In the genomic region with DNA sequence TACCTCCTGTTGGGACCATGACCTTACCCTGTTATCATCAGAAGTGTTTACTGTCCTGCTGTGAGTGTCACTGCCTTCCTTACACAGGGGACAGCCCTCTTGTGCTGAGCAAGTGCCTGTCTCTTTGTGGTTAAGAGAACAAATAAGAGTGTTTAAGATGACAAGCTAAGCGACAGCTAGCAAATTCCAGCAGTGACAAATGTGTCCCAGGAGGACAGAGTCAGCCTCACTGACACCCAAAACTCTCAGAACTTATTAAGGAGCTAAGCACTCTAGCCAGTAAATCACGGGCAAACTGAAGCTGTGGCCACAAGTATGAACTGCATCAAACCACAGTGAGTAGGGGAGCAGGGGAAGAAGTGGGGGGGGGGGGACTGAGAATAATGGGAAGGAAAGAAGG, we compare ENCODE assay signal across 18 mouse cellular contexts. TPM values are rescaled to one million over a fixed set of nuclear protein-coding genes. Genes with fewer than 3 reads are reported as not detected.
A peak's percentile ranks its signal among the peaks of the same experiment; 100 is the strongest.
DNase-seq lines count a peak whose midpoint lies in the region; ATAC-seq and TF ChIP-seq lines count a peak whose summit lies in the region.
"Had no signal": no experiment of that assay in that cellular context is flagged by ENCODE, and none has a peak within 500 bp of the region (broad histone marks: within the 10 kb centered on the region; RNA-seq: fewer than 3 reads in every experiment).

No protein-coding gene starts in this region.

- no peak overlapping the region for H3K27ac ChIP-seq in forebrain, postnatal 0 days (ENCODE audit: low read depth, low read length)
- H3K27ac ChIP-seq in forebrain, embryonic 11.5 days (ENCODE audit: low read depth, low read length) = no peak overlapping the region
- peak overlapping the region; percentile 57; the same call in 1 of the 2 replicates for H3K27ac ChIP-seq in intestine, embryonic 16.5 days (ENCODE audit: low read length)
- 0 out of 2 replicates have a peak overlapping the region, but pooled peaks have one; percentile 13 for H3K27ac ChIP-seq in limb, embryonic 14.5 days (replicated peaks; ENCODE audit: low read depth, low read length)

- WGBS in forebrain, postnatal 0 days = 38% methylated on average over 2 of the region's 2 CpGs
- 54% methylated on average over 2 of the region's 2 CpGs for whole genome bisulfite sequencing in forebrain, embryonic 11.5 days
- 34% methylated on average over 2 of the region's 2 CpGs for WGBS in intestine, embryonic 16.5 days
- 16% methylated on average over 2 of the region's 2 CpGs for WGBS in limb, embryonic 14.5 days

- no peaks in the 10 kb centered on the region for H3K36me3 ChIP-seq in forebrain, postnatal 0 days (ENCODE audit: insufficient read depth)
- no peaks in the 10 kb centered on the region for H3K36me3 ChIP-seq in forebrain, embryonic 11.5 days (ENCODE audit: control insufficient read depth, insufficient read depth, low read length)
- H3K36me3 ChIP-seq in intestine, embryonic 16.5 days (ENCODE audit: control insufficient read depth, insufficient read depth, low read length) = no peaks in the 10 kb centered on the region
- H3K36me3 ChIP-seq in limb, embryonic 14.5 days (ENCODE audit: control insufficient read depth, insufficient read depth, low read length) = no peaks in the 10 kb centered on the region
- H3K36me3 ChIP-seq: G1E had no signal

- no peak overlapping the region for H3K9ac ChIP-seq in forebrain, postnatal 0 days
- no peak overlapping the region for H3K9ac ChIP-seq in forebrain, embryonic 11.5 days (ENCODE audit: low read length)
- no peak overlapping the region for H3K9ac ChIP-seq in intestine, embryonic 16.5 days (ENCODE audit: low read depth, low read length)
- H3K9ac ChIP-seq in limb, embryonic 14.5 days (ENCODE audit: low read depth, low read length, severe bottlenecking) = no peak overlapping the region

- no peak overlapping the region for H3K4me3 ChIP-seq in forebrain, postnatal 0 days (ENCODE audit: low read depth, low read length)
- H3K4me3 ChIP-seq in forebrain, embryonic 11.5 days (ENCODE audit: low read depth, low read length) = no peak overlapping the region
- H3K4me3 ChIP-seq in intestine, embryonic 16.5 days (ENCODE audit: low read length) = no peak overlapping the region
- no peak overlapping the region for H3K4me3 ChIP-seq in limb, embryonic 14.5 days (replicated peaks; ENCODE audit: low read length)

- no peak overlapping the region for H3K4me2 ChIP-seq in forebrain, postnatal 0 days (ENCODE audit: low read depth)
- H3K4me2 ChIP-seq in forebrain, embryonic 11.5 days (ENCODE audit: low read depth, low read length, severe bottlenecking) = no peak overlapping the region
- no peak overlapping the region for H3K4me2 ChIP-seq in intestine, embryonic 16.5 days (ENCODE audit: low read depth, low read length)
- no peak overlapping the region for H3K4me2 ChIP-seq in limb, embryonic 14.5 days (replicated peaks; ENCODE audit: low read depth, low read length, severe bottlenecking)

- ATAC-seq in forebrain, postnatal 0 days = peak; percentile 5; the same call in 1 of the 2 replicates
- no peak for ATAC-seq in forebrain, embryonic 11.5 days (replicated peaks; ENCODE audit: low FRiP score)
- ATAC-seq in intestine, embryonic 16.5 days = no peak
- ATAC-seq in limb, embryonic 14.5 days (ENCODE audit: low FRiP score, low read depth) = no peak

- H3K27me3 ChIP-seq in forebrain, postnatal 0 days (ENCODE audit: insufficient read depth, low read length) = no peaks in the 10 kb centered on the region
- H3K27me3 ChIP-seq in forebrain, embryonic 11.5 days (ENCODE audit: control insufficient read depth, insufficient read depth, low read length) = no peaks in the 10 kb centered on the region
- H3K27me3 ChIP-seq in intestine, embryonic 16.5 days (replicated peaks; ENCODE audit: control insufficient read depth, insufficient read depth, low read length) = no peaks in the 10 kb centered on the region
- H3K27me3 ChIP-seq in limb, embryonic 14.5 days (ENCODE audit: control insufficient read depth, insufficient read depth, low read length) = no peaks in the 10 kb centered on the region

- TF ChIP-seq POLR2A in limb, embryonic 14.5 days (IDR thresholded peaks at IDR 0.05; ENCODE audit: borderline replicate concordance, extremely low read depth, insufficient read depth, insufficient read length) = no peak

- no peak for DNase-seq in forebrain, postnatal 0 days
- no peak for DNase-seq in forebrain, embryonic 11.5 days (ENCODE audit: low spot score)
- DNase-seq in kidney, adult 9 months = peak; percentile 28
- DNase-seq in kidney, adult 11 months = no peak
- no peak for DNase-seq in limb, embryonic 14.5 days (ENCODE audit: low spot score)
- no peak for DNase-seq in c-Kit-positive CD71-positive TER-119-positive erythroid progenitor cells, embryonic 14.5 days (ENCODE audit: low spot score)
- DNase-seq in ovary, postnatal 10 days (ENCODE audit: low spot score) = no peak
- DNase-seq: cerebellum, postnatal 14 days; lung, adult 18-20 months; right cerebral cortex, postnatal 25 days had no signal

- H3K4me1 ChIP-seq in forebrain, postnatal 0 days (ENCODE audit: insufficient read depth) = no peaks in the 10 kb centered on the region
- no peaks in the 10 kb centered on the region for H3K4me1 ChIP-seq in forebrain, embryonic 11.5 days (replicated peaks; ENCODE audit: control insufficient read depth, insufficient read depth, low read length)
- H3K4me1 ChIP-seq in intestine, embryonic 16.5 days (ENCODE audit: control insufficient read depth, insufficient read depth, low read length) = peaks cover 7% of the 10 kb centered on the region
- peaks cover 10% of the 10 kb centered on the region; the same call in 1 of the 2 replicates for H3K4me1 ChIP-seq in limb, embryonic 14.5 days (ENCODE audit: control insufficient read depth, insufficient read depth, low read length)

- TF ChIP-seq CTCF in forebrain, postnatal 0 days (IDR thresholded peaks at IDR 0.05; ENCODE audit: low read depth) = no peak

- H3K9me3 ChIP-seq in forebrain, postnatal 0 days (ENCODE audit: low read length) = no peaks in the 10 kb centered on the region
- no peaks in the 10 kb centered on the region for H3K9me3 ChIP-seq in forebrain, embryonic 11.5 days (ENCODE audit: control insufficient read depth, low read length)
- H3K9me3 ChIP-seq in intestine, embryonic 16.5 days (ENCODE audit: control insufficient read depth, low read length) = no peaks in the 10 kb centered on the region
- H3K9me3 ChIP-seq in limb, embryonic 14.5 days (ENCODE audit: control insufficient read depth, low read length) = no peaks in the 10 kb centered on the region
- H3K9me3 ChIP-seq: G1E had no signal

RNA-seq across cellular contexts. Expression of gene Krtap5-4, which starts 17.6 kb away (rescaled TPM):
- total RNA-seq in forebrain, postnatal 0 days (2014; rRNA removed) = not detected in 2 replicates
- not detected in 2 replicates for polyA plus RNA-seq in forebrain, postnatal 0 days (2015; fragmentation: Nextera tagmentation; extraction: Ambion mirVana)
- not detected in 2 replicates for polyA plus RNA-seq in forebrain, embryonic 11.5 days (2014; fragmentation: Nextera tagmentation; extraction: Ambion mirVana)
- polyA plus RNA-seq in intestine, embryonic 16.5 days (2015; fragmentation: Nextera tagmentation; extraction: Ambion mirVana) = not detected in 2 replicates
- polyA plus RNA-seq in limb, embryonic 14.5 days (2012; rRNA removed) = not detected in 2 replicates
- polyA plus RNA-seq in limb, embryonic 14.5 days (2014; fragmentation: Nextera tagmentation; extraction: Ambion mirVana) = not detected in 2 replicates
- total RNA-seq: G1E; gastrocnemius, adult 8-10 months; left cerebral cortex, postnatal 14 days; megakaryocyte progenitor cell, adult 5-6 weeks had no signal
- polyA plus RNA-seq: brain, embryonic 14.5 days; G1E; neural tube, embryonic 14.5 days; testis, adult 2 months had no signal

RNA-seq across cellular contexts. Expression of gene Krtap5-1, which starts 24.0 kb away (rescaled TPM):
- not detected in 2 replicates for total RNA-seq in forebrain, postnatal 0 days (2014; rRNA removed)
- not detected in 2 replicates for polyA plus RNA-seq in forebrain, postnatal 0 days (2015; fragmentation: Nextera tagmentation; extraction: Ambion mirVana)
- not detected in 2 replicates for polyA plus RNA-seq in forebrain, embryonic 11.5 days (2014; fragmentation: Nextera tagmentation; extraction: Ambion mirVana)
- polyA plus RNA-seq in intestine, embryonic 16.5 days (2015; fragmentation: Nextera tagmentation; extraction: Ambion mirVana) = not detected in 2 replicates
- polyA plus RNA-seq in limb, embryonic 14.5 days (2012; rRNA removed) = not detected in 2 replicates
- polyA plus RNA-seq in limb, embryonic 14.5 days (2014; fragmentation: Nextera tagmentation; extraction: Ambion mirVana) = not detected in 2 replicates
- total RNA-seq: G1E; gastrocnemius, adult 8-10 months; left cerebral cortex, postnatal 14 days; megakaryocyte progenitor cell, adult 5-6 weeks had no signal
- polyA plus RNA-seq: brain, embryonic 14.5 days; G1E; neural tube, embryonic 14.5 days; testis, adult 2 months had no signal

RNA-seq across cellular contexts. Expression of gene Gm4559, which starts 46.7 kb away (rescaled TPM):
- not detected in 2 replicates for total RNA-seq in forebrain, postnatal 0 days (2014; rRNA removed)
- polyA plus RNA-seq in forebrain, postnatal 0 days (2015; fragmentation: Nextera tagmentation; extraction: Ambion mirVana) = not detected in 2 replicates
- not detected in 2 replicates for polyA plus RNA-seq in forebrain, embryonic 11.5 days (2014; fragmentation: Nextera tagmentation; extraction: Ambion mirVana)
- polyA plus RNA-seq in intestine, embryonic 16.5 days (2015; fragmentation: Nextera tagmentation; extraction: Ambion mirVana) = not detected in 2 replicates
- polyA plus RNA-seq in limb, embryonic 14.5 days (2012; rRNA removed) = 0.28 TPM in 1 of 2 replicates, not detected in the other
- not detected in 2 replicates for polyA plus RNA-seq in limb, embryonic 14.5 days (2014; fragmentation: Nextera tagmentation; extraction: Ambion mirVana)
- total RNA-seq: G1E; gastrocnemius, adult 8-10 months; left cerebral cortex, postnatal 14 days; megakaryocyte progenitor cell, adult 5-6 weeks had no signal
- polyA plus RNA-seq: brain, embryonic 14.5 days; G1E; neural tube, embryonic 14.5 days; testis, adult 2 months had no signal

RNA-seq across cellular contexts. Expression of gene Ifitm10, which starts 52.6 kb away (rescaled TPM):
- total RNA-seq in forebrain, postnatal 0 days (2014; rRNA removed) = 5.6 and 6.6 TPM in 2 replicates
- 10.2 and 13.0 TPM in 2 replicates for polyA plus RNA-seq in forebrain, postnatal 0 days (2015; fragmentation: Nextera tagmentation; extraction: Ambion mirVana)
- polyA plus RNA-seq in forebrain, embryonic 11.5 days (2014; fragmentation: Nextera tagmentation; extraction: Ambion mirVana) = 0.24 and 0.32 TPM in 2 replicates
- polyA plus RNA-seq in intestine, embryonic 16.5 days (2015; fragmentation: Nextera tagmentation; extraction: Ambion mirVana) = 1.8 and 2.4 TPM in 2 replicates
- polyA plus RNA-seq in limb, embryonic 14.5 days (2012; rRNA removed) = 2.1 and 2.4 TPM in 2 replicates
- polyA plus RNA-seq in limb, embryonic 14.5 days (2014; fragmentation: Nextera tagmentation; extraction: Ambion mirVana) = 2.0 and 2.5 TPM in 2 replicates
- total RNA-seq: megakaryocyte progenitor cell, adult 5-6 weeks had no signal
- polyA plus RNA-seq: testis, adult 2 months had no signal

Comparison
In these comparisons a context has a peak if more than half of its experiments do, and no peak if none do; other contexts are left out.
1. H3K27ac ChIP-seq: peak in intestine, embryonic 16.5 days (single experiment) and limb, embryonic 14.5 days (single experiment); none in forebrain, postnatal 0 days (single experiment) and forebrain, embryonic 11.5 days (single experiment).